Mouse (Mus musculus) CD4-positive, CD25-positive, alpha-beta regulatory T cell, adult 4 months (primary cell): ENCODE data around the gene Mical3. TPM values are rescaled to one million over a fixed set of nuclear protein-coding genes. Genes with fewer than 3 reads are reported as not detected.

Source experiments
- ATAC-seq: one replicate; pipeline ENCODE4 v1.8.0; 2017
- polyA plus RNA-seq, 2 experiments: library from polyadenylated mRNA; unstranded; fragments of 100-300 nt; shearing (Covaris generic); gene quantifications; one replicate each; pipeline ENCODE4 v1.2.1; 2017

Mical3 gene
- polyA plus RNA-seq, 2 experiments from 2014 or later: 9.9 to 11.8 TPM

DNA sequence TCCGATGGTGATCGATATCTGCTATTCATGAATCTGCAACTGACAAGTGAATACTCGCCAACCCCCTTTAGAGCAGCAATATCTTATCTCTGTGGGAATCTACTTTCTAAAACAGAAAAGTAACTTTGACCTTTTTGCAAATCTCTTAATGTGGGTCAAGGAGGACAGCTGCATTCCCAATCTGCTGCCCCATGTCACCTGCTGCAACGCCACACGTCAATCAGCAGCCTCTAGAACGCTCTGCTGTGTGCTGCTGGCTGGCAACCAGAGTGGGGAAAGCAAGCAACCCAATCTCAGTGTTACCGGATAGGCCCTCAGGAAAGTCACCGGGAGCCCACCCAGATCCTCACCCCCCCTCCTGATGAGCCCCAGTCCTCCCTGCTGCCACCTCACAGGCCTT is 79.4 kb downstream of the Mical3 start:
- no peak for ATAC-seq

- no peak for ATAC-seq
Observed at GRCm38 (mm10) chr6:121048696-121049095, 82.1 kb downstream of the Mical3 start.

DNA sequence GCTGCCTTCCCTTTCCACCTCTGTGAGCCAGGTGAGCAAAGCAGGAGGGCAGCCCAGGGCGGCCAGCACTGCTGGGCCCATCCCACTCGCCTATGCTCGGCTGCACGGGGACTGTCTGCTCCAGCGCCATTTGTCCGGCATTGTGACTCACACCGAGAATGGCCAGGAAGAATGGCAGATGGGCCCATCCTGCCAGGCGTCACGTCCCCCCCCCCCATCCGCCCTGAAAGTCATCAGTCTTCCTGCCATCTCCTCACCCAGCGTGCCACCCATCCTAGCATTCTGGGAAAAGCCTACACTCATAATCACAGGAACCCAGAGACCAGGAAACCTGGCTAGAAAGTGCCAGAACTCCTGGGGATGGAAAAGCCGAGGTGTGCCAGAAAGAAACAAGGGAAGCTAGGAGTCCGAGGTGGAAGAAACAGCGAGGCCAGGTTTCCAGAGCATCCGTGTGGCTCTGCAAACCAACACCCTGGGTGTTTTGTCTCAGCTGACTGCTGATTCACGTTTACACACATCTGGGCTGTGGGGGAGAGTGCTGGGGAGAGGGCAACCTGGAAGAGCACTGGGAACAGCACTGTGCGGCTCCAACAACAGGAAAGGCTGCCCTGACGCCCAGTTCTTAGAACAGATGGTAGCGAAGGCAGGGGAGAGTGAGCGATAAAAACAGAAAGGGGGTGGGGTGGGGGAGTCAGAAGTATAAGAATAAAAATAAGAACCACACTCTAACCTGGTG is 85.3 kb downstream of the Mical3 start:
- ATAC-seq: no peak

- no peak for ATAC-seq
Observed at GRCm38 (mm10) chr6:121043434-121044189, 87.2 kb downstream of the Mical3 start.

DNA sequence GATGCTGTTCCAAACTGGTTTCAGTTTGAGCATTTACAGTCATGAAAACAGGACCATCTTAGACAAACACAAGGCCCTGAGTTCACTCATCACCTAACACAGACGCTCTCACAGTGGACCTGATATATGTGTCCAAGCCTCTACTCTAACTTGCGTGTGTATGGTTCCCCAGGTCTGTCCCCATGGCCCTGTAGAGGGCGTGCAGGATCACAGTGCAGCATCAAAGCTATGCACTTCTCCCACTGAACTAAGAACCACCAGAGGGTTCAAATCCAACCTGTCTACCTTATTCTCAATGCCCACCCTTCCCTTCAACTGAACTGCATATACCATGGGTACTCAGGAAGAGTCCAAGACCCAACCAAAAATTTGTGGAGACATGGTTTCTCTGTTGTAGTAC is 91.1 kb downstream of the Mical3 start:
- ATAC-seq: no peak

- no peak for ATAC-seq
Observed at GRCm38 (mm10) chr6:121039286-121039685, 91.5 kb downstream of the Mical3 start.

DNA sequence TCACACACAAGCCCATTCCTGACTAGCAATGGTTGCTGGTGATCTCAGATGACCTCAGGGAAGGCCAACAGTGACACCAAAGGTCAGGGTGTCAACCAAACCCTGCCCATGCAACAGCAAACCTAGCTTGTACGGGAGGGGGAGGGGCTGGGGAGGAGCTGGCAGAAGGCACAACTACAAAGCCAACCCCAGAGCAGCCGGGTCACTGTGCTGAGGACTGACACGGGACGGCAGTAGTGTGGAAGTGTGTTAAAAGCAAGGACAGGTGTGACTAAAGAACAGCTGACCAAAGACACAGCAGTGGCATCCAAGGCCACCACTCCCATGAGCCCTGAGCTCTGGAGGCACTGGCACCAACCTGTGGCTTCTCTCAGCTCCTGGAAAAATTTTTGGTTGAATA is 93.7 kb downstream of the Mical3 start:
- ATAC-seq: no peak

DNA sequence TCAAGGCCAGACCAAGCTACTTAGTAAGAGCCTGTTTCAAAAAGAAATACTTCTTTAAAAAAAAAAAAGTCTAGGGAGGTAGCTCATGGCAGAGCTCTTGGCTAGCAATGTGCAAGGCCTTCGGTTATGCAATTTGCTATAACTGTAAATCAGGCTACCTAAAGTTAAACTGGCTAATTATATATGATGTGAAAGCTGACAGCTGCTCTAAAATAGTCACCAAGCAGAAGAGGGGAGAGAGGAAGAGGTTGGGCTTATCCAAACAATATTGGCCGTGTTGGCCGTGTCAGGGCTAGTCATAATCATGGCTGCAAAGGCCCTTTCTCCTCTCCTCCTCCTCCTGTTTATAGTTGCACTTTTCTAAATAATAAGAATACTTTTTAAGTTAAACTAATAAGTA is 94.9 kb downstream of the Mical3 start:
- no peak for ATAC-seq

- no peak for ATAC-seq
Observed at GRCm38 (mm10) chr6:121035268-121035667, 95.5 kb downstream of the Mical3 start.

- ATAC-seq: no peak
Observed at GRCm38 (mm10) chr6:121033250-121033649, 97.5 kb downstream of the Mical3 start.

GRCm38 (mm10) chr6:121031370-121031769 is 99.4 kb downstream of the Mical3 start:
- ATAC-seq: no peak

DNA sequence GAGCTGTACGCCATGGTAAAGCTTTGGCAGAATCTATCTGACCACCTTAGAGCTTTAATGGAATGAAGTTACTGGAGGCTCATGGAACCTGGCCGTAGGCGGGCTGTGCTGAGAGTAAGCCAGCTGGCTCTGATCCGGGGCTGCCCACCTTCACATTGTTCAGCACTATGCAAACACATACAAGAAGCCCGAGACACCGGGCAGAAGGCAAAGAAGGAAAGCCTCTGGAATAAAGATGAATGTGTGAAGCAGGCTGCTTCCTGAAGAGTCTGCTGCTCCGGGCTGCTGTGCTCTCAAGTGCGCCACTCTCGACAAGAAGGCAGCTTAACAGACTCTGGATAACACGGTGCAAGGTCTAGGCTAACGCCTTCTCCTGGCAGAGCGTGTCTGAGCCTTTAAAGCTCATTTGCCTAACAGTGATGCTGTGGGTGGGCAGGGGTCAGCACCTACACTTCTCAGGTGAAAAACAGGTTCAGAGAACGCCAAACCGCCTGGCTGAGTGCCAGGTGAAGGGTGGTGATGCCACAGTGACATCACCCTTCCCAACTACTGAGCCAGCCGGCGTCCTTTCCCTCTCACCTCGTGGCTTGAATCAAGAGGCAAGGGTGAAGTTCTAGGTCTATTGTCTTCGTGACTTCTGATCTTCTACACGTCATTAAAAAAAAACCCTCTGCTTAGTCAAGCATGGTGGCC is 100.8 kb downstream of the Mical3 start:
- no peak for ATAC-seq

DNA sequence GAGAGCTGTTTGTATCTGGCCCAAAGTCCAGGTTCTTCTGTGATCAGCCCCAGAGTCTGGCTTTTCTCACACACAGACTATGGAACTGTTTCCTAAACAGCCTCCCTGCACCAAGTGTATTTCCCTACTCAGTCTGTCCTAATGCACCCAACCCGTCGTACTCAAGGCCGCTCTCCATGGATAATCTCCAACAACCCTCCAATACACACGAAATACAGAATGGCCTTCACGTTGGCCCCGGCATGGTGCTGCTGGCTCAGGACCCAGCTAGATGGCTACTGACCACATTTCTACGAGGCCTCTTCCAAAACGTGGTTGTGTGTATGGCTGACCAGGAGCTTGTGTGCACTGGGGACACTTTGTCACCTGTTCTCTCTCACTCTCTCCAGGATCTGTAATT is 102.3 kb downstream of the Mical3 start:
- ATAC-seq: no peak

DNA sequence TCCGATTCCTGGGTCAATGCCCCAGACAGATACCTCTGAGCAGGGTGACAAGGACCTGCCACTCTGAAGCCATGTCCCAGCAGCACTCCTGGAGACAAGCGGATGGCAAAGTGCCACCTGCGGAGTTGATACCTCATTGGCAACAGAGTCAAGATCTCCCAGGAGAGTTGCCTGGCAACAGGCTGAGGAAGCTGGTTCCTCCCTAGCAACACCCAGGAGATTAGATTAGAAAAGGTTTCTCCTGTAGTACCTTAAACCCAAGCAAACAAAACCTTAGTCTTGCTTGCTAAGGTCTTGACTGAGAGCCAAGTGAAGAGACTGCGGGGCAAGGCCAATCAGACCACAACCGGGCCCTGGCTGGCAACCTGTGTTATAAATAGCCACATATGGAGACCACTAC is 103.5 kb downstream of the Mical3 start:
- no peak for ATAC-seq

DNA sequence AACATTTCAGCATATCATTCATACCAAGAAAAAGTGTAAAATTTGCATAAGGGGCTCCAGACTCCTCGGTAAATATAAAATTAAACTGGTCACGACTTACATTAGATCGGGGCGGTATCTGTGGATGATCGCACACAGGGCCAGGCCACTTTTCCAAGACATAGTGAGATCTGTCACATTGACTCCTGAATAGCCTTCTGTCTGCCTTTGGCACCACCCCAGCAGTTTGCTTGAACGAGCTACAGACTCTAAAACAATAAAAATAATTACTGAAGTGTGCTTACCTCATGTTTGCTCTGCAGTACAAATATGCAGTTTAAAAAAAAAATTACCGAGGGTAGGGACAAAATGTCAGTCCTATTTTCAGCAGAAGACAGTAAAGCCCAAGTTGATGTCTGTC is 103.9 kb downstream of the Mical3 start:
- no peak for ATAC-seq

- no peak for ATAC-seq
Observed at GRCm38 (mm10) chr6:121026019-121026584, 104.7 kb downstream of the Mical3 start.

GRCm38 (mm10) chr6:121018147-121018546 is 112.7 kb downstream of the Mical3 start:
- ATAC-seq: no peak

- ATAC-seq: peak; percentile 98
Observed at GRCm38 (mm10) chr6:121017436-121018031, 113.3 kb downstream of the Mical3 start.

DNA sequence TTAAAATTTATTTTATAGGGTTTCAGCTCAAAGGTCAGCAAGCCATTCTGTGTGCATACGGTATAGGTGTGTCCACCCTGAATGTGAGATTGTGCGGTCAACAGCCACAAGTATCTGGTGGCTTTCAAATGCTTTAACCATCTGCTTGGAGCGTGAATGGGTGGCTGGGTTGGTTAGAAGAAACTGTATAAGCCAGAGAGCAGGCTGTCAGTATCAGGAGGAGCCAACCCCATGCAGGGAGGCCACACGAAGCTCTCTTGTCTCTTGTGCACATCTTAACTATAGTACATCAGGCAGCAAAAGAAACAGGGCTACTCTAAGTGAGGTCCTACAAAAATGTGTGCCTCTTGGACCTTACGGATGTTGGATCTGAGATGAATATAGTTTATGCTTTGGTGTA is 114.7 kb downstream of the Mical3 start:
- no peak for ATAC-seq

DNA sequence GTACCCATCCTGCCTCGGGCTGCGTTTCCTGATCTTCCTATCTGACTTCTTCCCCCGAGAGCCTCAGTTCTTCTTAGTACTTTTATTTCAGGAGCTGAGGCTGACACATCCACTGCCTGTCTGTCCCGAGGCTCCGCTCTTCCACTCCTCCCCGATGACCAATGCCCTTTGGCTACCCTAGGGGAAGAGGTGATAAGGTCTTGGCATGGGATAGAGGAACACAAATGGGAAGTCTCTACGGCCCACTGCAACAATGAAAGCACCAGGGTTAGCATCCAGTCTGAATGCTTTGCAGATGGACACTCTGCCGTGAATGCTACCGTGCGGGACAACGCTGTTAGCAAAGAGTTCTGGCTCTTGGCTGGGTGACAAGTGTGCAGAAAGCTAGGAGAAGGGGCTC is 116.5 kb downstream of the Mical3 start:
- ATAC-seq: no peak

GRCm38 (mm10) chr6:121013750-121014149 is 117.0 kb downstream of the Mical3 start:
- no peak for ATAC-seq

- ATAC-seq: no peak
Observed at GRCm38 (mm10) chr6:121011709-121012108, 119.1 kb downstream of the Mical3 start.

- no peak for ATAC-seq
Observed at GRCm38 (mm10) chr6:121009651-121010050, 121.1 kb downstream of the Mical3 start.
